Mouse (Mus musculus): ENCODE data around the gene B4galnt3.

DNA sequence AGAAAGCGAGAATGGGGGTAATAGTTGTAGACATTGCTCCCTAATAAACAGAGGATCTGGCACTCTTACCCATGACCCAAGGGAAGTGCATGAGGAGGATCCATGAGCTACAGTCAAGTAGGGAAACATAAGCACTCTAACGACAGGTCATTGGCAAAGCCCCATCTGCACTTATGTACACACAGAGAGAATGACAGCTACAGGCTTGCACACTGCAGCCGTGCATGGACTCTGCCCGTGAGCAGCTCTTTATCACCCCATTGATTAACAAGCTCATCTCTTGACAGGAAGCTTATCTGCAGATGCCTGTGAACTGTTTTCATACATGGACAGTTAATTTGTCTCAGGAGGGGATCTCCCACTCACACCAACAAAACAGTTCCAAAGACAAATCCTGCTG is 126.8 kb downstream of the B4galnt3 start:
- no peak for TF ChIP-seq POLR2A (IDR thresholded peaks at IDR 0.05; ENCODE audit: insufficient read depth, low read depth, low read length)
- TF ChIP-seq CTCF (IDR thresholded peaks at IDR 0.05; ENCODE audit: insufficient read depth, low read depth, low read length) = no peak

Measured in olfactory bulb, adult 2 months (tissue).